ENCODE assay signal across 18 mouse cellular contexts in genomic region chr16:9851265-9851988, GRCm38 (mm10).
DNase-seq lines count a peak whose midpoint lies in the region; ATAC-seq and TF ChIP-seq lines count a peak whose summit lies in the region.
"Had no signal": no experiment of that assay in that cellular context is flagged by ENCODE, and none has a peak within 500 bp of the region (broad histone marks: within the 10 kb centered on the region; RNA-seq: fewer than 3 reads in every experiment).

No protein-coding gene starts in this region.

- H3K36me3 ChIP-seq in forebrain, postnatal 0 days (ENCODE audit: insufficient read depth), result no peaks in the 10 kb centered on the region
- H3K36me3 ChIP-seq in limb, embryonic 10.5 days, result no peaks in the 10 kb centered on the region
- no peaks in the 10 kb centered on the region for H3K36me3 ChIP-seq in hindbrain, embryonic 13.5 days
- H3K36me3 ChIP-seq: heart, embryonic 12.5 days; intestine, embryonic 15.5 days; limb, embryonic 12.5 days; liver, embryonic 15.5 days; midbrain, embryonic 12.5 days had no signal

- H3K9me3 ChIP-seq in forebrain, postnatal 0 days (ENCODE audit: low read length), result no peaks in the 10 kb centered on the region
- H3K9me3 ChIP-seq in limb, embryonic 10.5 days (replicated peaks), result no peaks in the 10 kb centered on the region
- H3K9me3 ChIP-seq in hindbrain, embryonic 13.5 days, result no peaks in the 10 kb centered on the region
- H3K9me3 ChIP-seq: intestine, embryonic 15.5 days; limb, embryonic 12.5 days; liver, embryonic 15.5 days; midbrain, embryonic 12.5 days had no signal

- WGBS in forebrain, postnatal 0 days, result 55% methylated on average over 12 of the region's 12 CpGs
- WGBS in limb, embryonic 10.5 days, result 91% methylated on average over 12 of the region's 12 CpGs
- WGBS in hindbrain, embryonic 13.5 days, result 83% methylated on average over 12 of the region's 12 CpGs

- DNase-seq in cerebellum, postnatal 4 days (ENCODE audit: low spot score in 2 of 2), result no peak
- peak; percentile 56 for DNase-seq in right cerebral cortex, adult 18-20 months
- no peak for DNase-seq in right cerebral cortex, postnatal 25 days
- peak; percentile 50 for DNase-seq in forebrain, postnatal 0 days
- DNase-seq in layer of hippocampus, postnatal 36 days, result peak; percentile 77 to 82
- no peak for DNase-seq in limb, embryonic 10.5 days (ENCODE audit: low spot score)
- DNase-seq: embryo, embryonic 11 days; gastrocnemius, postnatal 14 days; kidney, postnatal 10 days; lung, postnatal 36 days; spleen, adult 18-20 months had no signal

- no peak overlapping the region for H3K9ac ChIP-seq in forebrain, postnatal 0 days
- no peak overlapping the region for H3K9ac ChIP-seq in hindbrain, embryonic 13.5 days
- H3K9ac ChIP-seq: heart, embryonic 12.5 days; intestine, embryonic 15.5 days; limb, embryonic 12.5 days; liver, embryonic 15.5 days; midbrain, embryonic 12.5 days had no signal

- no peak for TF ChIP-seq CTCF in forebrain, postnatal 0 days (IDR thresholded peaks at IDR 0.05; ENCODE audit: low read depth)

- no peak overlapping the region for H3K4me3 ChIP-seq in forebrain, postnatal 0 days (ENCODE audit: low read depth, low read length)
- no peak overlapping the region for H3K4me3 ChIP-seq in limb, embryonic 10.5 days
- H3K4me3 ChIP-seq in hindbrain, embryonic 13.5 days, result no peak overlapping the region
- H3K4me3 ChIP-seq: heart, embryonic 12.5 days; intestine, embryonic 15.5 days; limb, embryonic 12.5 days; liver, embryonic 15.5 days; midbrain, embryonic 12.5 days had no signal

- no peak overlapping the region for H3K4me2 ChIP-seq in forebrain, postnatal 0 days (ENCODE audit: low read depth)
- no peak overlapping the region for H3K4me2 ChIP-seq in hindbrain, embryonic 13.5 days
- H3K4me2 ChIP-seq: heart, embryonic 12.5 days; intestine, embryonic 15.5 days; limb, embryonic 12.5 days; liver, embryonic 15.5 days; midbrain, embryonic 12.5 days had no signal

- H3K27me3 ChIP-seq in forebrain, postnatal 0 days (ENCODE audit: insufficient read depth, low read length), result no peaks in the 10 kb centered on the region
- no peaks in the 10 kb centered on the region for H3K27me3 ChIP-seq in limb, embryonic 10.5 days (ENCODE audit: low read depth, poor library complexity, severe bottlenecking)
- no peaks in the 10 kb centered on the region for H3K27me3 ChIP-seq in hindbrain, embryonic 13.5 days
- H3K27me3 ChIP-seq: heart, embryonic 12.5 days; intestine, embryonic 15.5 days; limb, embryonic 12.5 days; liver, embryonic 15.5 days; midbrain, embryonic 12.5 days had no signal

- no peak overlapping the region for H3K27ac ChIP-seq in forebrain, postnatal 0 days (ENCODE audit: low read depth, low read length)
- no peak overlapping the region for H3K27ac ChIP-seq in limb, embryonic 10.5 days
- H3K27ac ChIP-seq in hindbrain, embryonic 13.5 days, result no peak overlapping the region
- H3K27ac ChIP-seq: intestine, embryonic 15.5 days; limb, embryonic 12.5 days; liver, embryonic 15.5 days; midbrain, embryonic 12.5 days had no signal

- no peaks in the 10 kb centered on the region; the same call in 1 of the 2 replicates for H3K4me1 ChIP-seq in forebrain, postnatal 0 days (ENCODE audit: insufficient read depth)
- no peaks in the 10 kb centered on the region for H3K4me1 ChIP-seq in limb, embryonic 10.5 days
- H3K4me1 ChIP-seq in hindbrain, embryonic 13.5 days (replicated peaks), result no peaks in the 10 kb centered on the region
- H3K4me1 ChIP-seq: heart, embryonic 12.5 days; intestine, embryonic 15.5 days; limb, embryonic 12.5 days; liver, embryonic 15.5 days; midbrain, embryonic 12.5 days had no signal

- ATAC-seq in cerebellum, adult (ENCODE audit: insufficient number of reproducible peaks, low FRiP score, low TSS enrichment), result peak; percentile 75
- peak; percentile 64 for ATAC-seq in forebrain, postnatal 0 days
- no peak for ATAC-seq in hindbrain, embryonic 13.5 days (ENCODE audit: low FRiP score)
- ATAC-seq: intestine, embryonic 15.5 days had no signal

Comparison
In these comparisons a context has a peak if more than half of its experiments do, and no peak if none do; other contexts are left out.
1. DNase-seq: peak in right cerebral cortex, adult 18-20 months (single experiment), forebrain, postnatal 0 days (single experiment) and layer of hippocampus, postnatal 36 days (2 of 2); none in cerebellum, postnatal 4 days (0 of 2), right cerebral cortex, postnatal 25 days (single experiment) and limb, embryonic 10.5 days (single experiment).